Mouse (Mus musculus) heart, postnatal 25 days (tissue): ENCODE measurements around the gene Pck1. TPM values are rescaled to one million over a fixed set of nuclear protein-coding genes. Genes with fewer than 3 reads are reported as not detected.

Source experiments
- DNase-seq: peaks from one replicate; pipeline ENCODE4 v3.0.0; 2022; ENCODE audit warnings: low spot score
- intact Hi-C: fragments of 180-260 bp; cut with DNase I; formaldehyde crosslinking; loops from one replicate; pipeline ENCODE4 v1.15.1; 2025
- total RNA-seq, 2 experiments: library from RNA; stranded (reverse); gene quantifications; 2 replicates each; pipeline ENCODE4 v1.2.3; 2021

The Pck1 gene
- total RNA-seq, 2 experiments from 2014 or later = 10.1 to 16.0 TPM

- peak; percentile 53 for DNase-seq
- intact Hi-C loops = loop anchor here (1.0 to 10.0 kb wide), 7 partner anchors 41 to 1719 kb away; partner anchors contain the start of genes Gnas and Rae1
Measured at GRCm38 (mm10) chr2:173186047-173186943, 33.4 kb downstream of the Pck1 start.

GRCm38 (mm10) chr2:173187182-173187855 lies 34.5 kb downstream of the Pck1 start:
- no peak for DNase-seq
- intact Hi-C loops = loop anchor here (5.0 to 10.0 kb wide), 4 partner anchors 40 to 1717 kb away; partner anchors contain the start of genes Gnas and Rae1

GRCm38 (mm10) chr2:173194796-173195195 lies 41.9 kb downstream of the Pck1 start:
- intact Hi-C loops = no loop called here
- DNase-seq = no peak

- no peak for DNase-seq
- intact Hi-C loops = no loop called here
Measured at GRCm38 (mm10) chr2:173202924-173203689, 50.3 kb downstream of the Pck1 start.

- intact Hi-C loops = no loop called here
- no peak for DNase-seq
Measured at GRCm38 (mm10) chr2:173203726-173204125, 50.9 kb downstream of the Pck1 start.

- no peak for DNase-seq
- intact Hi-C loops = no loop called here
Measured at GRCm38 (mm10) chr2:173204671-173205070, 51.8 kb downstream of the Pck1 start.

GRCm38 (mm10) chr2:173205563-173206099 lies 52.8 kb downstream of the Pck1 start:
- no peak for DNase-seq
- intact Hi-C loops = no loop called here

GRCm38 (mm10) chr2:173207051-173207450 lies 54.2 kb downstream of the Pck1 start:
- intact Hi-C loops = no loop called here
- DNase-seq = no peak

Other genes with a start within 250 kb of the Pck1 start
- gene Bmp7, start 212.7 kb upstream of the Pck1 start, total RNA-seq = 1 to 10 TPM in 1 of 2 experiments, under 1 TPM in 1; 0.83 to 1.6 TPM
- gene Spo11, start 175.3 kb upstream of the Pck1 start, total RNA-seq = not detected
- 10 to 100 TPM; 24.4 to 25.3 TPM for gene Rae1, start 152.9 kb upstream of the Pck1 start, total RNA-seq
- 100 to 1,000 TPM; 167 to 223 TPM for gene Rbm38, start 132.6 kb upstream of the Pck1 start, total RNA-seq
- gene Ctcfl, start 33.5 kb upstream of the Pck1 start, total RNA-seq = under 1 TPM; 0.14 to 0.18 TPM
- 1 to 10 TPM in 1 of 2 experiments, under 1 TPM in 1; 0.26 to 1.5 TPM for gene Zbp1, start 65.9 kb downstream of the Pck1 start, total RNA-seq
- 10 to 100 TPM; 28.2 to 31.9 TPM for gene Pmepa1, start 123.5 kb downstream of the Pck1 start, total RNA-seq